Mouse (Mus musculus): ENCODE measurements around the gene Olfr1158. TPM values are rescaled to one million over a fixed set of nuclear protein-coding genes. Genes with fewer than 3 reads are reported as not detected.
"Not testable (repeated sequence)": the region's sequence is repeated elsewhere in the genome, so short reads cannot be mapped to it uniquely, and the experiment has no call there.

Olfr1158 gene
- polyA plus RNA-seq, 1 experiment = not detected

- H3K4me2 ChIP-seq (ENCODE audit: low read depth) = no peak within 1 kb of the TSS
- TF ChIP-seq USF1 (IDR thresholded peaks at IDR 0.05; ENCODE audit: low read depth) (no peak), POLR2AphosphoS2 (IDR thresholded peaks at IDR 0.05; ENCODE audit: insufficient read length, low read depth) (no peak), POLR2A (IDR thresholded peaks at IDR 0.05; ENCODE audit: insufficient read length, low read depth) (no peak), REST (IDR thresholded peaks at IDR 0.05; ENCODE audit: insufficient read depth, insufficient read length) (no peak)
- no peak within 1 kb of the TSS for H3ac ChIP-seq (ENCODE audit: control insufficient read depth, insufficient read length)
- no peak within 1 kb of the TSS for H3K4me3 ChIP-seq
- no peaks in the 10 kb centered on the region for H3K27me3 ChIP-seq (ENCODE audit: control insufficient read depth, insufficient read depth, insufficient read length)
- H3K79me2 ChIP-seq (ENCODE audit: control insufficient read depth, insufficient read depth) = no peaks in the 10 kb centered on the region
- no peaks in the 10 kb centered on the region for H3K36me3 ChIP-seq (ENCODE audit: control insufficient read depth, insufficient read depth)
Observed at GRCm38 (mm10) chr2:88007515-88008318, 17.8 kb downstream of the Olfr1158 start, which contains the start of gene Olfr1160. Olfr1160 (minus strand) TSS chr2:88008268.

GRCm38 (mm10) chr2:88022474-88022873, 32.6 kb downstream of the Olfr1158 start, which contains the start of gene Olfr1161:
Olfr1161 (plus strand) TSS chr2:88022774.
- H3ac ChIP-seq (ENCODE audit: control insufficient read depth, insufficient read length); H3K4me3 ChIP-seq; H3K79me2 ChIP-seq (ENCODE audit: control insufficient read depth, insufficient read depth); H3K27me3 ChIP-seq (ENCODE audit: control insufficient read depth, insufficient read depth, insufficient read length); H3K36me3 ChIP-seq (ENCODE audit: control insufficient read depth, insufficient read depth); H3K4me2 ChIP-seq (ENCODE audit: low read depth): not testable (repeated sequence)

GRCm38 (mm10) chr2:88037599-88037998, 47.7 kb downstream of the Olfr1158 start, which contains the start of gene Olfr73:
Olfr73 (minus strand) TSS chr2:88037699.
- H3K4me2 ChIP-seq (ENCODE audit: low read depth) = no peak within 1 kb of the TSS
- H3K4me3 ChIP-seq = no peak within 1 kb of the TSS
- H3ac ChIP-seq (ENCODE audit: control insufficient read depth, insufficient read length) = no peak within 1 kb of the TSS
- H3K27me3 ChIP-seq (ENCODE audit: control insufficient read depth, insufficient read depth, insufficient read length) = no peaks in the 10 kb centered on the region
- H3K79me2 ChIP-seq (ENCODE audit: control insufficient read depth, insufficient read depth) = no peaks in the 10 kb centered on the region
- TF ChIP-seq MYOG (IDR thresholded peaks at IDR 0.05; ENCODE audit: control insufficient read depth in 1 of 3, insufficient read depth in 1 of 3, insufficient read length in 2 of 3, low read depth in 2 of 3) = no peak
- no peak for TF ChIP-seq MAX (IDR thresholded peaks at IDR 0.05; ENCODE audit: low read depth)
- no peak for TF ChIP-seq POLR2A (IDR thresholded peaks at IDR 0.05; ENCODE audit: insufficient read length, low read depth)
- no peak for TF ChIP-seq CEBPB (IDR thresholded peaks at IDR 0.05; ENCODE audit: insufficient read depth, poor library complexity, severe bottlenecking)
- no peak for TF ChIP-seq USF1 (IDR thresholded peaks at IDR 0.05; ENCODE audit: low read depth)
- no peaks in the 10 kb centered on the region for H3K36me3 ChIP-seq (ENCODE audit: control insufficient read depth, insufficient read depth)

Other genes starting within 250 kb of the Olfr1158 start
- gene Olfr1140, start 246.4 kb upstream of the Olfr1158 start, polyA plus RNA-seq (2012; fragmentation: generic; extraction: Trizol) = not detected
- gene Olfr1141, start 236.1 kb upstream of the Olfr1158 start, polyA plus RNA-seq (2012; fragmentation: generic; extraction: Trizol) = not detected
- not detected for gene Olfr152, start 210.6 kb upstream of the Olfr1158 start, polyA plus RNA-seq (2012; fragmentation: generic; extraction: Trizol)
- not detected for gene Olfr1143, start 189.5 kb upstream of the Olfr1158 start, polyA plus RNA-seq (2012; fragmentation: generic; extraction: Trizol)
- not detected for gene Olfr1145, start 180.3 kb upstream of the Olfr1158 start, polyA plus RNA-seq (2012; fragmentation: generic; extraction: Trizol)
- not detected for gene Olfr1148, start 159.6 kb upstream of the Olfr1158 start, polyA plus RNA-seq (2012; fragmentation: generic; extraction: Trizol)
- gene Olfr1150-ps1, start 146.1 kb upstream of the Olfr1158 start, polyA plus RNA-seq (2012; fragmentation: generic; extraction: Trizol) = not detected
- not detected for gene Olfr1151, start 134.3 kb upstream of the Olfr1158 start, polyA plus RNA-seq (2012; fragmentation: generic; extraction: Trizol)
- not detected for gene Olfr1152, start 123.6 kb upstream of the Olfr1158 start, polyA plus RNA-seq (2012; fragmentation: generic; extraction: Trizol)
- gene Olfr1153, start 95.2 kb upstream of the Olfr1158 start, polyA plus RNA-seq (2012; fragmentation: generic; extraction: Trizol) = not detected
- gene Olfr1154, start 84.9 kb upstream of the Olfr1158 start, polyA plus RNA-seq (2012; fragmentation: generic; extraction: Trizol) = not detected
- not detected for gene Olfr1155, start 45.0 kb upstream of the Olfr1158 start, polyA plus RNA-seq (2012; fragmentation: generic; extraction: Trizol)
- gene Olfr1156, start 37.0 kb upstream of the Olfr1158 start, polyA plus RNA-seq (2012; fragmentation: generic; extraction: Trizol) = not detected
- not detected for gene Olfr1157, start 21.8 kb upstream of the Olfr1158 start, polyA plus RNA-seq (2012; fragmentation: generic; extraction: Trizol)
- gene Olfr74, start 15.4 kb upstream of the Olfr1158 start, polyA plus RNA-seq (2012; fragmentation: generic; extraction: Trizol) = not detected
- gene Olfr1160, start 18.2 kb downstream of the Olfr1158 start, polyA plus RNA-seq (2012; fragmentation: generic; extraction: Trizol) = not detected
- gene Olfr1161, start 32.7 kb downstream of the Olfr1158 start, polyA plus RNA-seq (2012; fragmentation: generic; extraction: Trizol) = not detected
- not detected for gene Olfr73, start 47.6 kb downstream of the Olfr1158 start, polyA plus RNA-seq (2012; fragmentation: generic; extraction: Trizol)
- gene Olfr1162, start 61.0 kb downstream of the Olfr1158 start, polyA plus RNA-seq (2012; fragmentation: generic; extraction: Trizol) = not detected
- gene Olfr1163, start 81.7 kb downstream of the Olfr1158 start, polyA plus RNA-seq (2012; fragmentation: generic; extraction: Trizol) = not detected
- gene Olfr1164, start 103.9 kb downstream of the Olfr1158 start, polyA plus RNA-seq (2012; fragmentation: generic; extraction: Trizol) = not detected
- gene Olfr1166, start 138.2 kb downstream of the Olfr1158 start, polyA plus RNA-seq (2012; fragmentation: generic; extraction: Trizol) = not detected
- gene Olfr1167, start 165.1 kb downstream of the Olfr1158 start, polyA plus RNA-seq (2012; fragmentation: generic; extraction: Trizol) = not detected
- not detected for gene Olfr1168, start 191.8 kb downstream of the Olfr1158 start, polyA plus RNA-seq (2012; fragmentation: generic; extraction: Trizol)
- gene Olfr1170, start 238.2 kb downstream of the Olfr1158 start, polyA plus RNA-seq (2012; fragmentation: generic; extraction: Trizol) = not detected

Data from myocyte (in vitro differentiated cells).